8 mouse cellular contexts compared by ENCODE assay signal in the genomic region with DNA sequence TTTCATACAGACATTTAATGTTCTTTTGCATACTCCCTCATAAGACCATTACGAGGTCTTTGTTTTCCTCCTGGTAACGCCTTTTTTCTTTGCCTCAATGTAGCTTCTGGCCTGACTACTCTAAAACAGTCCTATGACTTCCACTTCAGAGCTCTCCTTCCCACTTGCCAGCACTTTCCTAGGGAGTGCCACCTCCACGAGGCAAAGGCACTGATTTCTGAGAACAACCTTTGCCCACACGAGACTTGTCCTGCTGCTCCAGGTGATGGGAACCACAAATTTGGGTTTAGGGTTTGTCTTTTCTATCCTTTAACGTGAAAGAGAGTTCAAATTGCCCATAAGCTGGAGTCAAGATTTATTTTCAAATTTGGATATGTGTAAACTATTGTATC. TPM values are rescaled to one million over a fixed set of nuclear protein-coding genes. Genes with fewer than 3 reads are reported as not detected.
DNase-seq lines count a peak whose midpoint lies in the region; ATAC-seq and TF ChIP-seq lines count a peak whose summit lies in the region.

No protein-coding gene starts in this region.

- peak overlapping the region; percentile 86 for H3K4me2 ChIP-seq in hindbrain, postnatal 0 days (ENCODE audit: low read depth, low read length)
- peak overlapping the region; percentile 53 for H3K4me2 ChIP-seq in midbrain, embryonic 15.5 days

- peaks cover 2% of the 10 kb centered on the region; the same call in 1 of the 2 replicates for H3K36me3 ChIP-seq in kidney, adult 2 months (ENCODE audit: control insufficient read depth, insufficient read depth, low read length)
- peaks cover 50% of the 10 kb centered on the region for H3K36me3 ChIP-seq in hindbrain, postnatal 0 days (ENCODE audit: insufficient read depth, low read length)
- H3K36me3 ChIP-seq in midbrain, embryonic 15.5 days (replicated peaks): peaks cover 54% of the 10 kb centered on the region

- peak overlapping the region; percentile 87 for H3K27ac ChIP-seq in kidney, adult 2 months (ENCODE audit: insufficient read depth, low read depth, low read length)
- H3K27ac ChIP-seq in cortical plate, adult 2 months (ENCODE audit: insufficient read depth, low read length): peak overlapping the region; percentile 63
- peak overlapping the region; percentile 76 for H3K27ac ChIP-seq in hindbrain, postnatal 0 days
- peak overlapping the region; percentile 77 for H3K27ac ChIP-seq in midbrain, embryonic 15.5 days

- no peak for DNase-seq in kidney, adult 2 months
- no peak for DNase-seq in kidney, postnatal 4 days
- no peak for DNase-seq in hindbrain, postnatal 0 days (ENCODE audit: low spot score)
- no peak for DNase-seq in spleen, postnatal 14 days (ENCODE audit: low spot score in 2 of 2)

- H3K9me3 ChIP-seq in hindbrain, postnatal 0 days (ENCODE audit: low read length): no peaks in the 10 kb centered on the region
- H3K9me3 ChIP-seq in midbrain, embryonic 15.5 days: no peaks in the 10 kb centered on the region

- peak overlapping the region; percentile 54 for H3K9ac ChIP-seq in hindbrain, postnatal 0 days (replicated peaks; ENCODE audit: low read length)
- peak overlapping the region; percentile 28 for H3K9ac ChIP-seq in midbrain, embryonic 15.5 days

- 10% methylated on average over 5 of the region's 5 CpGs for WGBS in kidney, adult 2 months
- WGBS in hindbrain, postnatal 0 days: 41% methylated on average over 5 of the region's 5 CpGs
- WGBS in midbrain, embryonic 15.5 days: 46% methylated on average over 5 of the region's 5 CpGs

- no peak for ATAC-seq in hindbrain, postnatal 0 days
- no peak for ATAC-seq in midbrain, embryonic 15.5 days (replicated peaks)
- ATAC-seq in granulocyte monocyte progenitor cell, adult 5-6 weeks (replicated peaks; ENCODE audit: poor library complexity, severe bottlenecking): no peak
- no peak for ATAC-seq in megakaryocyte progenitor cell, adult 5-6 weeks (replicated peaks; ENCODE audit: poor library complexity)

- H3K4me3 ChIP-seq in kidney, adult 2 months (ENCODE audit: insufficient read depth, low read depth, low read length): peak overlapping the region; percentile 59
- H3K4me3 ChIP-seq in cortical plate, adult 2 months (ENCODE audit: insufficient read depth, low read length): peak overlapping the region; percentile 48
- peak overlapping the region; percentile 80 for H3K4me3 ChIP-seq in hindbrain, postnatal 0 days (ENCODE audit: low read length)
- H3K4me3 ChIP-seq in midbrain, embryonic 15.5 days: peak overlapping the region; percentile 60

- no peak for TF ChIP-seq POLR2A in kidney, adult 2 months (IDR thresholded peaks at IDR 0.05; ENCODE audit: low read depth, low read length)
- TF ChIP-seq POLR2A in cortical plate, adult 2 months (IDR thresholded peaks at IDR 0.05; ENCODE audit: extremely low read depth, insufficient read depth, low read length): no peak

- H3K4me1 ChIP-seq in kidney, adult 2 months (ENCODE audit: control insufficient read depth, insufficient read depth, low read length): peaks cover 4% of the 10 kb centered on the region; the same call in 1 of the 2 replicates
- peaks cover 5% of the 10 kb centered on the region; the same call in 1 of the 2 replicates for H3K4me1 ChIP-seq in cortical plate, adult 2 months (ENCODE audit: control insufficient read depth, insufficient read depth, low read length)
- H3K4me1 ChIP-seq in hindbrain, postnatal 0 days (ENCODE audit: insufficient read depth, low read length): peaks cover 6% of the 10 kb centered on the region; the same call in 1 of the 2 replicates
- peaks cover 26% of the 10 kb centered on the region for H3K4me1 ChIP-seq in midbrain, embryonic 15.5 days

- no peak for TF ChIP-seq CTCF in kidney, adult 2 months (conservative IDR thresholded peaks at IDR 0.05; ENCODE audit: insufficient read depth, insufficient read length, low read depth, low read length)
- TF ChIP-seq CTCF in cortical plate, adult 2 months (IDR thresholded peaks at IDR 0.05; ENCODE audit: extremely low read depth, insufficient read depth, low read length): no peak
- TF ChIP-seq CTCF in hindbrain, postnatal 0 days (IDR thresholded peaks at IDR 0.05; ENCODE audit: low read depth): no peak

- H3K27me3 ChIP-seq in kidney, adult 2 months (replicated peaks; ENCODE audit: control insufficient read depth, insufficient read depth, low read length): no peaks in the 10 kb centered on the region
- no peaks in the 10 kb centered on the region for H3K27me3 ChIP-seq in hindbrain, postnatal 0 days (ENCODE audit: insufficient read depth, low read length)
- H3K27me3 ChIP-seq in midbrain, embryonic 15.5 days (replicated peaks): no peaks in the 10 kb centered on the region

RNA-seq across cellular contexts. Expression of gene Eef1g, which starts 0.6 kb away (rescaled TPM):
- polyA plus RNA-seq in kidney, adult 2 months (2012; rRNA removed): 203 and 236 TPM in 2 replicates
- polyA plus RNA-seq in cortical plate, adult 2 months (2012; rRNA removed): 286 and 289 TPM in 2 replicates
- total RNA-seq in hindbrain, postnatal 0 days (2014; rRNA removed): 442 and 469 TPM in 2 replicates
- polyA plus RNA-seq in hindbrain, postnatal 0 days (2015; fragmentation: Nextera tagmentation; extraction: Ambion mirVana): 256 and 260 TPM in 2 replicates
- 287 and 295 TPM in 2 replicates for polyA plus RNA-seq in midbrain, embryonic 15.5 days (2015; fragmentation: Nextera tagmentation; extraction: Ambion mirVana)
- total RNA-seq in granulocyte monocyte progenitor cell, adult 5-6 weeks (2014; fragmentation: Nextera tagmentation): 1,036 and 1,157 TPM in 2 replicates
- total RNA-seq in granulocyte monocyte progenitor cell, adult 5-6 weeks (2017): 748 and 899 TPM in 2 replicates
- total RNA-seq in megakaryocyte progenitor cell, adult 5-6 weeks (2015): 1,162 and 1,182 TPM in 2 replicates
- total RNA-seq in megakaryocyte progenitor cell, adult 5-6 weeks (2017): 754 and 796 TPM in 2 replicates

RNA-seq across cellular contexts. Expression of gene Tut1, which starts 12.5 kb away (rescaled TPM):
- 14.1 and 14.3 TPM in 2 replicates for polyA plus RNA-seq in kidney, adult 2 months (2012; rRNA removed)
- polyA plus RNA-seq in cortical plate, adult 2 months (2012; rRNA removed): 20.0 and 22.8 TPM in 2 replicates
- 20.8 and 23.4 TPM in 2 replicates for total RNA-seq in hindbrain, postnatal 0 days (2014; rRNA removed)
- polyA plus RNA-seq in hindbrain, postnatal 0 days (2015; fragmentation: Nextera tagmentation; extraction: Ambion mirVana): 16.0 and 16.2 TPM in 2 replicates
- polyA plus RNA-seq in midbrain, embryonic 15.5 days (2015; fragmentation: Nextera tagmentation; extraction: Ambion mirVana): 27.5 and 30.5 TPM in 2 replicates
- 17.8 and 28.9 TPM in 2 replicates for total RNA-seq in granulocyte monocyte progenitor cell, adult 5-6 weeks (2014; fragmentation: Nextera tagmentation)
- total RNA-seq in granulocyte monocyte progenitor cell, adult 5-6 weeks (2017): 14.5 and 21.8 TPM in 2 replicates
- 6.2 and 8.7 TPM in 2 replicates for total RNA-seq in megakaryocyte progenitor cell, adult 5-6 weeks (2015)
- total RNA-seq in megakaryocyte progenitor cell, adult 5-6 weeks (2017): 19.9 and 23.8 TPM in 2 replicates

RNA-seq across cellular contexts. Expression of gene Ahnak, which starts 22.9 kb away (rescaled TPM):
- polyA plus RNA-seq in kidney, adult 2 months (2012; rRNA removed): 11.9 TPM in 2 replicates
- polyA plus RNA-seq in cortical plate, adult 2 months (2012; rRNA removed): 6.7 and 7.7 TPM in 2 replicates
- 11.2 and 11.7 TPM in 2 replicates for total RNA-seq in hindbrain, postnatal 0 days (2014; rRNA removed)
- 5.7 and 6.1 TPM in 2 replicates for polyA plus RNA-seq in hindbrain, postnatal 0 days (2015; fragmentation: Nextera tagmentation; extraction: Ambion mirVana)
- polyA plus RNA-seq in midbrain, embryonic 15.5 days (2015; fragmentation: Nextera tagmentation; extraction: Ambion mirVana): 4.9 and 5.9 TPM in 2 replicates
- 5.8 and 12.1 TPM in 2 replicates for total RNA-seq in granulocyte monocyte progenitor cell, adult 5-6 weeks (2014; fragmentation: Nextera tagmentation)
- 14.1 and 14.8 TPM in 2 replicates for total RNA-seq in granulocyte monocyte progenitor cell, adult 5-6 weeks (2017)
- total RNA-seq in megakaryocyte progenitor cell, adult 5-6 weeks (2015): 6.5 and 10.6 TPM in 2 replicates
- total RNA-seq in megakaryocyte progenitor cell, adult 5-6 weeks (2017): 11.7 and 17.2 TPM in 2 replicates

RNA-seq across cellular contexts. Expression of gene Mta2, which starts 24.5 kb away (rescaled TPM):
- 16.9 and 19.8 TPM in 2 replicates for polyA plus RNA-seq in kidney, adult 2 months (2012; rRNA removed)
- 24.6 and 25.2 TPM in 2 replicates for polyA plus RNA-seq in cortical plate, adult 2 months (2012; rRNA removed)
- total RNA-seq in hindbrain, postnatal 0 days (2014; rRNA removed): 65.1 and 71.4 TPM in 2 replicates
- polyA plus RNA-seq in hindbrain, postnatal 0 days (2015; fragmentation: Nextera tagmentation; extraction: Ambion mirVana): 75.2 and 78.8 TPM in 2 replicates
- 119 and 121 TPM in 2 replicates for polyA plus RNA-seq in midbrain, embryonic 15.5 days (2015; fragmentation: Nextera tagmentation; extraction: Ambion mirVana)
- total RNA-seq in granulocyte monocyte progenitor cell, adult 5-6 weeks (2014; fragmentation: Nextera tagmentation): 115 and 125 TPM in 2 replicates
- 120 and 123 TPM in 2 replicates for total RNA-seq in granulocyte monocyte progenitor cell, adult 5-6 weeks (2017)
- 57.9 and 63.7 TPM in 2 replicates for total RNA-seq in megakaryocyte progenitor cell, adult 5-6 weeks (2015)
- 124 and 138 TPM in 2 replicates for total RNA-seq in megakaryocyte progenitor cell, adult 5-6 weeks (2017)

RNA-seq across cellular contexts. Expression of gene Eml3, which starts 36.8 kb away (rescaled TPM):
- polyA plus RNA-seq in kidney, adult 2 months (2012; rRNA removed): 35.1 and 35.7 TPM in 2 replicates
- polyA plus RNA-seq in cortical plate, adult 2 months (2012; rRNA removed): 12.8 and 13.2 TPM in 2 replicates
- total RNA-seq in hindbrain, postnatal 0 days (2014; rRNA removed): 8.3 and 8.6 TPM in 2 replicates
- polyA plus RNA-seq in hindbrain, postnatal 0 days (2015; fragmentation: Nextera tagmentation; extraction: Ambion mirVana): 11.0 and 11.8 TPM in 2 replicates
- 10.5 and 13.4 TPM in 2 replicates for polyA plus RNA-seq in midbrain, embryonic 15.5 days (2015; fragmentation: Nextera tagmentation; extraction: Ambion mirVana)
- 26.1 and 30.2 TPM in 2 replicates for total RNA-seq in granulocyte monocyte progenitor cell, adult 5-6 weeks (2014; fragmentation: Nextera tagmentation)
- 27.4 and 31.3 TPM in 2 replicates for total RNA-seq in granulocyte monocyte progenitor cell, adult 5-6 weeks (2017)
- 12.0 and 14.9 TPM in 2 replicates for total RNA-seq in megakaryocyte progenitor cell, adult 5-6 weeks (2015)
- 20.1 and 36.0 TPM in 2 replicates for total RNA-seq in megakaryocyte progenitor cell, adult 5-6 weeks (2017)
